Mouse (Mus musculus) G1E (cell line): ENCODE measurements around the gene Atp8b5.

Experiments used
- CTCF ChIP-seq: IDR thresholded peaks from 2 replicates; pipeline ENCODE4 v1.5.1; 2012; ENCODE audit warnings: low read depth, low read length, inconsistent platforms, mixed read lengths
- GATA1 ChIP-seq: IDR thresholded peaks from 2 replicates; pipeline ENCODE4 v1.6.1; 2012; ENCODE audit warnings: borderline replicate concordance, low read length, inconsistent platforms, mixed read lengths
- TAL1 ChIP-seq: conservative IDR thresholded peaks from 2 replicates; pipeline ENCODE4 v1.6.1; 2012; ENCODE audit warnings: low read depth, low read length, inconsistent platforms, mixed read lengths

- TF ChIP-seq CTCF: no peak
- no peak for TF ChIP-seq TAL1
- TF ChIP-seq GATA1: no peak
Measured at GRCm38 (mm10) chr4:43309696-43310338, 42.9 kb downstream of the Atp8b5 start.
